Mouse (Mus musculus): ENCODE measurements around the gene Adora1. TPM values are rescaled to one million over a fixed set of nuclear protein-coding genes. Genes with fewer than 3 reads are reported as not detected.

The Adora1 gene
- not detected for total RNA-seq (2023)

DNA sequence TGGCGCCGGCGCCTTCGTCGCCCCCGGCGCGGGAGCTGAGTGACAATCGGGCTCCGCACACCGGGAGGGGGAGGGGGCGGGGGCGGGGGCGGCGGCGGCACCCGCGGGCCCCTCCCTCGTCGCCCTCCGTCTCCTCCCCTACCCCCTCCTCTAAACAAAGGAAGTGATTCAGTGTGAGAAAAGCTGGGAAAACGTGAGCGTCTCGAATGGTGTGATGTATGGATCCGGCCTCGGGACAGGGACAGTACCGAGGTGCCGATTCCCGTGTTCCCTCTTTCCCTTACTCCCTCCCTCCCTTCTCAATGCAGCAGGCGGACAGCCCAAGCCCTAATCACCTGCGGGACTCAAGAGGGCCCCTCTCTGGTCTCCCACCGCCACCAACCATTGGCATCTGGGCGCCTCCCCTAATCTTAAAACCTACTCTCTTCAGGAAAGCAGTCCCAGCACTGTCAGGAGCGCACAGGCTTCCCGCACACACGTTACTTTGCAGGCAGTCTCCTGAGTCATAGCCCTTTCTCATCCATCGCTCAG lies at the start of gene Adora1:
TSS of gene Adora1 (minus strand) at position 41 of the 531 bp plus-strand sequence.

DNA sequence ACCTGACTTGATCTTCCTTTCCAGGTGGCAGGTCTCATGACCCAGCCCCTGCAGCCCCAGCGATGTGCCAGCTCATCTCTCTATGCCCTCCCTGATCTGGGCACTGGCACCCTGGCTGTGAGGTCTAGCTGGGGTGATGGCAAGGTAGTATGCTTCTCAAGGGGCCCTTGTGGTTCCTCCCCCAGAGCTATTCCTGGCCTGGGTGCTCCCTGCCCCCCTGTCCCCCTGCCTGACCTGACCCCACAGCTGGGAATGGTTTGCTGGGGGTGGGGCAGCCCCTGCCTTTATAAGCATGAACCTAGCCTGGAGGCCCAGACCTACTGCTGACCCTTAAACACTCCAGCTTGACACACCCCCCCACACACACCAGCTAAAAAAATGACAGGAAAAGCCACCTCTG lies 42.1 kb downstream of the Adora1 start, which contains the start of gene Mybph:
TSS of gene Mybph (plus strand) at position 323 of the 400 bp plus-strand sequence.

DNA sequence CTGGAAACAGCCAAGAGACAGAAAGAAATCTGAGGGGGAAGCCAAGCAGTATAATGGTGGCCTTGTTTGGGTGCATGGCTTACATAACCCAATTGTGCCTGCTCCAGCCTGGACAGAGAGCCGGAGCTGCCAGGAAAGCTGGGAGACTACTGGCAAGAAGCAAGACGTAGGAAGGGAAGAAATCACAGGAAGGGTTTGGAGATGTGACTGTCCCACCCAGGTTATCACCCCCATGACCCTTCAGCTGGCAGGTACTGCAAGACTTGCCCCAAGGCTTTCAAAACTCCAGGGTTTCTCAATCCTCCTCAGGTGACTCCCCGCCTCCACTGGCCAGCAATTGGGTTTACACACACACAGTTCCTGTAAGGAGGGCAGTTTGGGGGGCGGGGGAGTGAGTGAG lies 53.2 kb downstream of the Adora1 start, which contains the start of gene Chil1:
TSS of gene Chil1 (plus strand) at position 152 of the 400 bp plus-strand sequence.

Other genes starting within 250 kb of the Adora1 start
- gene Fmod, start 198.2 kb downstream of the Adora1 start, total RNA-seq (2023): not detected
- 248 TPM for gene Btg2, start 156.3 kb downstream of the Adora1 start, total RNA-seq (2023)
- not detected for gene Chit1, start 124.2 kb downstream of the Adora1 start, total RNA-seq (2023)
- not detected for gene Chil1, start 53.3 kb downstream of the Adora1 start, total RNA-seq (2023)
- not detected for gene Mybph, start 42.0 kb downstream of the Adora1 start, total RNA-seq (2023)
- not detected for gene Myog, start 54.6 kb upstream of the Adora1 start, total RNA-seq (2023)
- gene Ppfia4, start 97.5 kb upstream of the Adora1 start, total RNA-seq (2023): 1.3 TPM
- gene Tmem183a, start 126.5 kb upstream of the Adora1 start, total RNA-seq (2023): 77.3 TPM
- gene 4933406M09Rik, start 150.5 kb upstream of the Adora1 start, total RNA-seq (2023): not detected
- 9.9 TPM for gene Cyb5r1, start 170.1 kb upstream of the Adora1 start, total RNA-seq (2023)
- gene Adipor1, start 179.9 kb upstream of the Adora1 start, total RNA-seq (2023): 73.8 TPM
- gene Klhl12, start 220.1 kb upstream of the Adora1 start, total RNA-seq (2023): 46.4 TPM